Mouse (Mus musculus): Measurements from ENCODE around the gene Cntnap5c.
"Not testable (repeated sequence)": the region's sequence is repeated elsewhere in the genome, so short reads cannot be mapped to it uniquely, and the experiment has no call there.

The Cntnap5c gene

DNA sequence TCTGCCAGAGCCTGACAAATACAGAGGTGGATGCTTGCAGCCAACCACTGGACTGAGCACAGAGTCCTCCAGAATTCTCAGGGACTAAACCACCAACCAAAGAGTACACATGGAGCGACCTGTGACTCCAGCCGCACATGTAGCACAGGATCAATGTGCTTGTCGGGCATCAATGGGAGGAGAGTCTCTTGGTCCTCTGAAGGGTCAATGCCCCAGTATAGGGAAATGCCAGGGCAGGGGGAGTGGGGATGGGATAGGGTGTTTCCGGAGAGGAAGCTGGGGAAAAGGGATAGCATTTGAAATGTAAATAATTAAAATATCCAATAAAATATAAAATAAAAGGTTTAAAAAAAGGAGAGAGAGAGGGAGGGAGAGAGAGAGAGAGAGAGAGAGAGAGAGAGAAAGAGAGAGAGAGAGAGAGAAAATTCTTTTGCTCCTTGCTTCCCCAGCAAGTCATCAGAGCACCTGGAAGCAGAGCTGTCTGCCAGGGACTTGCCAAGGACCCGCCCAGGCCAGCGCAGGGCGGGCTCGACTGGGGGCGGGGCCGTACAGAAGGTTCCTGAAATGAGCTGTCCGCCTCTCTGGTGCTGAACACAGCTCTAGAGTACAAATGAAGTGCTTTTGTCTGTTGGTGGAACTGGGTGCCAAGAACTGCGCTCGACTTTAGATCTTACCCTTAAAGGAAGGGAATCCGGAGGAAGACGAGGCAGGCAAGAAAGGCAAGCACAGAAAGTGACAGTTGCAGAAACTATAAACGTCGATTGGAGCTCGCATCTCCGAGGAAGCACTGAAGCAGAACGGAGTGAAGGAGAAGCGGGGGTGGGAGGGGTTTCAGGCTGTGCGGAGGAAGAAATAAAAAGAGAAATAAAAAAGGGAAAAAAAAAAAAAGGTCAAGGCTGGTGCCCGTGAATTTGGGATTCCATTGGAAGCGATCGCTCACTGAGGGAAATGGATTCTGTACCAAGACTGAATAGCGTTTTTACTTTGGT, at the start of gene Cntnap5c:
Gene Cntnap5c, plus strand, starts transcription at position 949 of the 989 bp plus-strand sequence.
- DNase-seq, result peak; percentile 78

DNA sequence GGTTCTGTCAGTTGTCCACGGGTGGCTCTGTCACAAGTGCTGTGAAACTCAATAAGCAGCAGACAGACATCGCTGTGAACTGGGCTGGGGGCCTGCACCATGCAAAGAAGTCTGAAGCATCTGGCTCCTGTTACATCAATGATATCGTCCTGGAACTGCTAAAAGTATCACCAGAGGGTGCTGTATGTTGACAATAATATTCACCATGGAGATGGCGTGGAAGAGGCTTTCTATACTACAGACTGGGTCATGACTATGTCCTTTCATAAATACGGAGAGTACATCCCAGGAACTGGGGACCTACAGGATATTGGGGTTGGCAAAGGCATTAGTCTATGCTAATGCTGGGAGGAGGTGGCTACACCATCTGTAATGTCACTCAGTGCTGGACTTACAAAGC, 27.3 kb upstream of the Cntnap5c start, which contains the start of gene Gm21834:
Gene Gm21834, minus strand, starts transcription at position 101 of the 400 bp plus-strand sequence.
- no peak for DNase-seq

DNA sequence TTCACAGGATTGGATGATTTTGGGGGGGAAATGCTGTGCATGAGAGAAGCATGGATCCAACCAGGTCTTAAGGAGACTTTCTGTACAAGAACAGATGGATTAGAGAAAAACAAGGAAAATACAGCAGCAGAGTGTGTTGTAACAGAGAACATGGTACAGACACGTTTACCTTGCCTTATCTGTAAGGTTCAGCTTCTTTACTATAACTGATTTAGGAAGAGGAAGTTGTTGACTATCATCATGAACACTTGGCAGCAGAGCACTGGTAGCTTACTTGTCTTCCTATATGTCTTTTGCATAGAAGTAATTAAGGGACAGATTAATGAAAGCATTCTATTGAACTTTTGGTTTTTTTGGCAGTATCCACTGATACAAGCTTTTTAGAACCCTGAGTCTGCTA, 11.3 kb upstream of the Cntnap5c start:
- no peak for DNase-seq

DNA sequence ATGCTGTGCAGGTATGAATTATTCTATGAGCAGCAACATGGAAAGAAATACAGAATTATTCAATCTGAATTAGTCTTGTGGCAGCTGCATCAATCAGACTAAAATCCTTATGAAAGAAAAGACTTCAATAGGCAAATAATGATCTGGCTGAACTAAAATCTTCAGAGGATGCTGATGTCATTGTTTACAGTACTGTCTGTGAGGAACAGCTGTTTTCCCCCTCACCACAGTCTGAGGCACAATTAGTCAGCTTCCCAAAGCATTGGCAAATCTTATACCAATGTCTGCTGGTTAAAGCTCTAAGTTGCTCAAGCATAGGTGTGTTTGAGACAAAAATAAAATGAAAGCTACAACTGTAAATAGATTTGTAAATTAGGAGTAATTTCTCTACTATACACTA, 2.1 kb upstream of the Cntnap5c start:
- DNase-seq, result no peak

DNA sequence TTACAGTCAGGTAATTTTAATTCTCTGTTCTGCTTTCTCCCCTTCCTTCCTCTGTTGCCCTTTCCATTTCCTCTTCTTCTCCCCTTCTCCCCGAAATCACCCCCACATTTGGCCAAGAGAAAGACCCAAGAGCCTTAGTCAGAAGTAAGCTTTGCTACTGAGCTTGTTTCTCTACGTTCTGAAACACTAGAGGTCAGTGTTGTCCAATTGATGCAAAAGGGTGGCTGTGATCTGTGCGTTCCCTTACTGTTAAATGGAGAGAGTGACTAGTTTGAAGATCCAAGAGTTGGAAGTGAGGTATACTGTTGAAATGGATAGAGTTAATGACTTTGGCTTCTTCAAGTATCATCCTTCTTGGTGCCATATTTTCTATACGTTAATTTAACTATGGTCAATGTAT, 1.5 kb downstream of the Cntnap5c start:
- peak; percentile 47 for DNase-seq

DNA sequence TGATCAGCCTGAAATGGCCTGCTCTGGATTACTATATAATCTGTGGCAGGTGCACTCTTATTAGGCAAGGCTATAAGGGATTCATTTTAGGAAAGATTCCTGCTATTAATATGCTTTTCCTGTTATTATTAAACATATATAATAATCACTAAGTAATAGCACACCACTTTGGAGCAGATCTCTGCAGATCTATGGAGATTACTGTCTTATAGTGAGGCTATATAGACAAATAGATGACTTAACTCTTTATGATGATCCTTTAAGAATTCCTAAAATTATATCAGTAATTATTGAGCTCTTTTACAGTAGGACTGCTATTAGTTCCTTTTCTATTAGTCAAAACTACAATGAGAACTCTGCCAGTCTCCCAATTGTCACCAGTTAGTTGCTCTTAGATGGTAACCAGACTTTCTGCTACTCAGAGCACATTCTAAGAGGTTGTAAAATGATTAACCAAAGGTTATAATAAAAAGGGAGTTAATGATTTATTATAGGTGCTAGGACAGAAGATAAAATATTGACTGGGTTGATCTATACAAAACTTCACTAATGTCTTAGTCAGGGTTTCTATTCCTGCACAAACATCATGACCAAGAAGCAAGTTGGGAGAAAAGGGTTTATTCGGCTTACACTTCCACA, 18.9 kb downstream of the Cntnap5c start:
- DNase-seq, result peak; percentile 14

DNA sequence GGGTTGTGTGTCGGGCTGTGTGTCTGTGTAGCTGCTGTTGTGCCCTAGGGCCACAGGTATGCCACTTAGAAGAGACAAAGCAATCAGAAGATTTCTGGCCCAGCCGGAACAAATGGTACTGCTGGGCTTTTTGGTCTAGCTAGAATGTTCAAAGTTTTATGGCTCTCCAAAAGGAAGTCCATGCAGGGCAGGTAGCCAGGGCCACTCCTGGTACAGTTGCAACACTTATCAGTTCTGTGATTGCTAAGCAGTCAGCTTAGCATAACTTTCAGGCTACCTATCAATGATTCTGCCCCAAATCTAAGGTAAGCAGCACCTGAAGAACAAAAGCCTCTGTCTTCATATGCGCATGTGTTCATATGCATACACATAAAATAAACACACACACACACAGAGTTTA, 26.0 kb downstream of the Cntnap5c start:
- DNase-seq, result no peak

DNA sequence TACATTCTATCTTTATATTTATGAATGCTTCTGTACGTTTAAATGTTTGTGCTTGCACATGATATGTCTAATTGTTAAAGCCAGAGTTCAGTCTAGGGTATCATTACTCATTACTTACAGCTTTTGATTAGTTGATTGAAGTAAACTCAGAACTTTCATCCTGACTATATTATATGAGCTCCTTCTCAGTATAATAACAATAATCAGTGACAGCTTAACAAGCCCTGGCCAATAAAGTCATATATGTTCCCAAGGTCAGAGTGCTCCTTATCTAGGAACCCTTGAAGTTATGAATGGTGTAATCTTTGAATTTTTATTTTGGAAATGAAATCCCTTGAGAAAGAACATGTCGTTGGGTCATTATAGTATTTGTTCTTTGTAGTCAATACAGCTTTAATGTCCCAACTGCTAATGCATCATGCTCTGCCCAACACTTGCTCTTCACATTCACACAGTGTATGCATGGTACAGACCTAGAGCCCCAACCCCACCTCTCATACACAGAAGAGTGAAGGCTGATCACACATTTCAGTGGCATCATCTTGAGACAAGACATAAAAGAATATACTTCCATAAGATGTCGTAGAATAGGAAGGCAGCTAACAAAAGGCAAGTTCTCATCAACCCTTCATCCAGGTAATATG, 27.4 kb downstream of the Cntnap5c start:
- DNase-seq, result no peak

DNA sequence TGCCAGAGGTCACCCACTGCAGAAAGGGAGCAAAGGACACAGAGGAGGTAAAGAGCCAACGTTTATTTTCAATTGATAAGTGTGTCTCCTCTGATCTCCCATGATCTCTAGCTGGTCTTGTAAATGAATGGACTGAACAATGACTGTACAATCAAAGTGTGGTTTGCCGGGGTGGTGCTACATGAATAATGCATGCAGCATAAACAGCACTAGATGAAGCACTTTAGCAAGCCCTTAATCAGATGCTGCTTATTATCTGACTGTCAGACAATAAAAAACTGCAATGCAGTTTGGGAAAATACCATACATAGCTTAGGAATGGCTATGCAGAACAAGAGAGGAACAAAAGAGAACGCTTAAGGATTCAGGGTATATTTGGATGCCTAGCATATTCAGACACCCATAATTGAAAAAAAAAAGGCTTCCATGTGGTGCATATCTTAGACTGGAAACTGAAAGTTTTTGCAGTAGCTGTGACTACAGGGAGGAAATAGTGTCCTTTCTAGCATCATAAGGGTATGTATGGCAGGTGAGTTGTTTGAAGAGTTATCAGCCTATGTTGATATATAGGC, 30.1 kb downstream of the Cntnap5c start:
- no peak for DNase-seq

DNA sequence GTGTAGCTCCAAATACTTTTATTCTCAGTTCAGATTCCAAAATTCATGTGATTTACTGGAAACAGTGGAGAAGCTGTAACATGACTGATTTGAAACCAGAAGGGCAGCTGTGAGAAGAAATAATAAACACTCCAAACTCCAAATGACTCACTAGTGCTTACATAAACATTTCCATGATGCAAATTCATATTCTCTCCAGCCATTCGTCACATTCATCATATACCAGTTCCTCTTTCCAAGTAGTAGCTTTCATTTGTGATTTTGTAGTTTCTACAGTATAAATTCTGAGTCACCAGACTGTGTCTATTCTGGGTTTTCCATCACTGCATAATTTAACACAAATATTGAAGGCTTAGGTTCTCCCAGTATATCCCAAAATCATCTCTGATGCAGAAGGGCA, 31.8 kb downstream of the Cntnap5c start:
- DNase-seq, result no peak

DNA sequence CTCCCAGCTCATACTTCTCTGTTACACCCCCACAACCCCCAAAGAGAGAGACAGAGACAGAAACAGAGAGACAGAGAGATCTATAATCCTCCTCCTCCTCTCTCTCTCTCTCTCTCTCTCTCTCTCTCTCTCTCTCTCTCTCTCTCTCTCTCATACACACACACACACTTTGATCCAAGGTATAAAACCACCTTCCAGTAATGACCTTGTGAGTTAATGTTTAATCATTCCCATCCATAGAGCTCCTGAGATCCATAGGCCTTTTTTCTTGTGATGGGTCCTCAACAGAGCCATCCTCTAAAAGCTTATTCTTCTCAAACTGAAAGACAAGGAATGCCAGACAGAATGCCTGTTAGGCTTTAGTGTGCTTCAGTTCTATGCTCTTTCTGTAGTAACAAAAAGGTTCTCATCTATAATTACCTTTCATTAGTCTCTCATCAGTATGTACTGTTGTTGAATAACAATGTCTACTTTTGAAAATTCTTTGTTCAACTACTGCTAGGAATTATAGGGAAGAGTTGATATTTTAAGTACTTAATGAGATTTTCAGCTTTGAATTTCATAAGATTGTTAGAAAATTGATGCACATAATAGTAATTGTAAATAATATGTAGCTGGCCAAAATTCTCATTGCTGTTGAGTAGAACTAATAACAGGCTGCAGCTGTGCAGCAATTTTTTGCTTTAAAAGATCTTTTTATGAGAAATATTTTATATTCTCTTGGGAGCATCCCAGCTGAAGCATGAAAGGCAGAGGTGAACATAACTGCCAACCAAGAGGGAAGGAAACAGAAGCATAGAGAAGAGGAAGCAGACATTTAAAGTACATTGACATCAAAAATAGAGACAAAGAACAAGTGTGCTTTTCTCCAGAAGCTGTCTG, 68.0 kb downstream of the Cntnap5c start:
- DNase-seq, result no peak

DNA sequence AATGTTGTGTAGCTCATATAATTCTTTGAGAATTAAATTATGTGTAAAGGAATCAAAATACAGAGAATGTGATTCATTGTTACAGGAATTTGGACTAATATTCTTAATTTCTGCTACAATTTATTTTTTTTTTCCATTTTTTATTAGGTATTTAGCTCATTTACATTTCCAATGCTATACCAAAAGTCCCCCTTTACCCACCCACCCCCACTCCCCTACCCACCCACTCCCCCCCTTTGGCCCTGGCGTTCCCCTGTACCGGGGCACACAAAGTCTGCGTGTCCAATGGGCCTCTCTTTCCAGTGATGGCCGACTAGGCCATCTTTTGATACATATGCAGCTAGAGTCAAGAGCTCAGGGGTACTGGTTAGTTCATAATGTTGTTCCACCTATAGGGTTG, 86.4 kb downstream of the Cntnap5c start:
- not testable (repeated sequence) for DNase-seq

DNA sequence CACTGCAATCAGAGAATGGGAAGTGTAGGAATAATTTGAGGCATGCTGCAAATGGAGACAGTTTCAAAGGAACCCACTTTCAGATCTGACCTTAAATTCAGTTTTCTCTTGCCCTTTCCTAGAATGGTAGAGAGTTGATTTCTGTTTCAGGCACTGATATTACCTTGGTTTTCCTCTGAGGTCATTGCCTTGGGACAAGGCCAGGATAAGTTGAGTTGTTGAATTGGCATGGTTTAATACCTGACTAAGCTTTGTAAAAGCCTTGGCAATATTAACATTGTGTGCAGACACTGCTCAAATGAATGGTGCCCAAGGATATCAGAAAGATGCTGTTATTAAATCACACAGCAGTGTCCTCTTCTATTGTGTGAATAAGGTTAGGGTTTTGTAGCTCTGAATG, 96.6 kb downstream of the Cntnap5c start:
- no peak for DNase-seq

DNA sequence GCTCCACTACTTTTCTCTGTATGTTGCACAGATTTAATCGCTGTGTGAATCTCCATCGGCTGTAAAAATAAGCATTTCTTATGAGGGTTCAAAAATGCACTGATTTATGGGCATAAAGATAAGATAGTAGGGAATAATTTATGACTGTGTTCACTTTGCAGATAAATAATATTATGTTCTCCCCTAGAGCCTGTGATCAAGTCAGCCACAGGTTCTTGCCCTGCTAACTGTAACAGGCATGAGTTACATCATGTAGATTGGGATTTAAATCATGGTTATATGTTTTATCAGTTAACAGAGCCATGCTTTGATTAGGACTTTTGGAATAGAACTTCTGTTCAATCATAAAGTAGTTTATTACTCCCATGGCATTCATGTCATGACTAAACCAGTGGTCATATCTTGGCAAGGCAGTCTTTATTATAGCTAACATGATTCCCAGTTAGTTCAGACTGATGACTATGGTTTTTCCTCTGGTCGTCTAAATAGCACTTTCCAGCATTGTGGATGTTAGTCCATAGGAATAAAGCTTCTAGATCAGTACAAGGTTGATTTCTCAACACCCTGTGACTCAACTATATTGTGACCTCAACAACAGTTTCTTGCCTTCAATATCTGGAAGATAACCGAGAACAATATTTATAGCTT, 118.5 kb downstream of the Cntnap5c start:
- DNase-seq, result no peak

DNA sequence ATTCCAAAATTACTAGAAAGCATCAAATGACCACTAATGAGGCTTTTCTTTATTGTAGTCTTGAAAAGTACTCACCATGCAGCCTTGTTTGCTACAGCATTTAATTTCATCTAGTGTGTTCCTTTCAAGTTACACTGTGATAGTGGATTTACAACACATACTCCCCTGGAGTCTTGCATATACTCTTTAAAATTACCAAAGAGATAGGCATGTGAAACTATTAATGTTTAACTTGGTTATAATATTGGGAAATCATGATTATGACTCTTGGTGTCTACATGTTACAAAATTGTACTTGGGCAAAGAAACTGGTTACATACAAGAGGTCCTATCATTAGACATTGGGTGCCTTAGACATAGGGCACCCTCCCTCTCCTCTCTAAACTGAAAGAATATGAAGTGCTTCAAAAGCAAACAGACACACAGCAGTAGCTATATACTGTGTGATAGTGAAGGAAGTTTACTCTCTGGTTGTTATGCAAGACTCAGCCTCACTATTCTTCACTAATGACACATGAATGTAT, 142.5 kb downstream of the Cntnap5c start:
- DNase-seq, result no peak

DNA sequence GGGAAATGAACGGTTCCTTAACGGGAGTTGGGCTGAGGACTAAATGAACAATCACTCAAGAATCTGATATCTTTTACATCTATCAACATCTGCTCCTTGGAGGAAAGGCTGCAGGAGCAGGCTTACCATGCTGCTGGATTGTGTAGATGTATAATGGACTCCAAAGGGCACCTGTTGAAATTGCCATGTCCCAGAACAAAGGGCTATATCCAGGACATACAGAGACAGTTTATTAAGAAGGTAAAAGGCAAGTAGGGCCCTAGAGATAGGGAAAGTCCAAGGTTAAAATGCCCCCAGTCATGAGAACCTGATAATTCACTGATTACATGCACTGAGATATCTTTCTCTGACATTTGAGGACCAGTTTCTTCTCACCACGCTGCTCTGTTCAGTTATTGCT, 214.9 kb downstream of the Cntnap5c start:
- no peak for DNase-seq

DNA sequence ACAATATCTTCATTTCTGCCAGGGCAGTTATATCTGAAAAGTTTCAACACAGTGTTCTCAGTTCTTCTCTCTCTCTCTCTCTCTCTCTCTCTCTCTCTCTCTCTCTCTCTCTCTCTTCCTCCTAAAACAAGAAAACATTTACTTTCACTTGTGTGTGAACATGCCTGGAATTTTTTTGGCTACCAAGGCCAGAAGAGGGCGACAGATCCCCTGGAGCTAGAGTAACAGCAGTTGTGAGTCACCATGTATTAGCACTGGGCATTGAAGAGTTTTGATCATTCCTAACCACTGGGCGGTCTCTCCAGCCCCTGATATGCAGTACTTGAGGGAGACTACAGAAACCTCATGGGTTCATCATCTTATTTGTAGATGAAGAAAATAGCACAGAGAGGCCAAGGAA, 219.1 kb downstream of the Cntnap5c start:
- no peak for DNase-seq

DNA sequence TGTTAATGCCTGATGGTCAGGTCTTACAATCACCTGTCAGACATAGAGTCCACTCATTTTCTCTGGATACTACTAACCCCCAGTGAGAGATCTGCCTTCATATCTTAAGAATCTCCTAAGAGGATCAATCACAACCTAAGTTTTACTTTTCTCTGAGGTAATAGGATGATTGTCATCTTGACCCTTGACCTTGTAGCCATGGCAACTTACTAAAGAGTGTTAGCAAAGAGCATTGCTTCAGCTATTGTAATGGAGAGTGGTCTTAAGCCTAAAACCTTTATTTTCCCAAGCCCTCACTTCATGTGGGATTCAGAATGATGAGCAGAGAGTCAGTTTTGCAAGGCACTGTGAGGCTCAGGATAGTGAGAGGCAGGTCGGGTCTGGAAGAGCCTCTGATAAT, 227.1 kb downstream of the Cntnap5c start:
- DNase-seq, result no peak

DNA sequence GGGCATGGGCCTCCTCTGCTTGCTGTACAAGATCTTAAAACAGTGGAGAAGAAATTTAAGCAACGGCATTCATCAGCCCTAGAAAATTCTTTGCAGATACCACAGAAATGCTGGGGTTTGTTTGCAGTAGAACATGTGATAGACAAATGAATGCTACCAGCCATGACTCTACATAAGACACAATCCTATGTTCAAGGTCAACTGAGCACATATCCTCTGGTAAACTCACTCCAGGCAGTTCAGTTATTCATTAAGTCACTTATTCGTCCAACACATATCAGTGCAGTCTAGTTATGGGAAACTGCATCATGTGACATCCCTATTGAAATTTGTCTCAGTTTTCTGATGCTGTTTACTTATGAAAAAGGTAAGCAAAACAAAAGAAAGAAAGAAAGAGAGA, 229.7 kb downstream of the Cntnap5c start:
- DNase-seq, result no peak

DNA sequence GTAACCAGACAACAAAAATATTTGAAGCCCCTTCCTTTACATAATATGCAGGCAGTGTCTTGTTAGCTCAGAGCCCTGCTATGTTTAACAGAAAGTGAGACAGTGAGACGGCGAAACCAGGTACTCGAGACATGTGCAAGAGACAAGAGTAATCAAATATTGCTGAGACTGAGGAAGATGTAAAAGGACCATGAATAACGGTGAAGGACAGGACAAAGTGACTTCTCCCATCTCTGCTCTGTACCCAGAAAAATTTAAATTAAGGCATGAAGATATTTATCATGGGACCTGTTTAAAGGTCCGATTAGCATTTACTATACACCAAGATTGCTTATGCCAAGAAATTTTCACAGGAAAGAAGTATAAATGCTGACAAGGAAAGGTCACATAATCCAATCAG, 233.5 kb downstream of the Cntnap5c start:
- no peak for DNase-seq

DNA sequence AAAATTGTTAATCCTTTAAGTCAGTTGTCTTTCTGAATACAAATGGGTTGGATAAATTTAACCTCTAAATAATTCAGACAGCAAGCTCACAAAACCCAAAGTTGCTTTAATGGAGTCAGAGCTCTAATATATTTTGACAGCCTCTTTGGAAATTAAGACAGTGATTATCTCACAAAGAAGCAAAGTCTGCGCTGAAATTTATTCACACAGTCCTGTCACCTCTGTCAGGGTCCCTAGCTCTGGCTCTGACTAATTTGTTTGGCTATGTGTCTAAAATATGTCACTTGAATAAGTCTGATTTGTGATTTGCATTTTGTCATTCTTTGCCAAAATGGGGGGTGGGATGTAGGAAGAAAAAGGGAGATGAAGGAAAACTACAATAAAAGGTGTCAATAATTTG, 234.0 kb downstream of the Cntnap5c start:
- DNase-seq, result no peak

Data from kidney, adult 9 months (tissue).